Mouse (Mus musculus): Measurements from ENCODE around the gene Dhrs9. TPM values are rescaled to one million over a fixed set of nuclear protein-coding genes. Genes with fewer than 3 reads are reported as not detected.

Dhrs9 gene
- polyA plus RNA-seq, 1 experiment from 2014 or later = not detected

Other genes with a start within 250 kb of the Dhrs9 start
- gene Nostrin, start 244.6 kb upstream of the Dhrs9 start, polyA plus RNA-seq (2014; fragmentation: Nextera tagmentation; extraction: Ambion mirVana) = 0.58 and 0.75 TPM in 2 replicates
- 231 and 241 TPM in 2 replicates for gene Spc25, start 174.3 kb upstream of the Dhrs9 start, polyA plus RNA-seq (2014; fragmentation: Nextera tagmentation; extraction: Ambion mirVana)
- gene G6pc2, start 169.4 kb upstream of the Dhrs9 start, polyA plus RNA-seq (2014; fragmentation: Nextera tagmentation; extraction: Ambion mirVana) = 0.11 and 0.15 TPM in 2 replicates
- gene Abcb11, start 37.8 kb upstream of the Dhrs9 start, polyA plus RNA-seq (2014; fragmentation: Nextera tagmentation; extraction: Ambion mirVana) = not detected in 2 replicates
- 1.7 and 2.4 TPM in 2 replicates for gene Lrp2, start 205.6 kb downstream of the Dhrs9 start, polyA plus RNA-seq (2014; fragmentation: Nextera tagmentation; extraction: Ambion mirVana)

Data from embryonic facial prominence, embryonic 11.5 days (tissue).